Mouse (Mus musculus) cerebral cortex, adult 2 months (tissue): ENCODE data around the gene Ptchd1.

Source experiments
- WGBS: fragments of 180-500 bp; shearing (Covaris S2); methylation state at CpG from one replicate; pipeline ENCODE4 v1.1.7; 2018; 5-methylcytosine and 5-hydroxymethylcytosine counted together

The Ptchd1 gene

GRCm38 (mm10) chrX:155623701-155624281 lies at the start of gene Ptchd1:
TSS of gene Ptchd1 (minus strand) at chrX:155623814.
- WGBS, result 4% methylated on average over 19 of the region's 34 CpGs

- 94% methylated on average over 1 of the region's 1 CpGs for WGBS
These were observed 34.4 kb upstream of the Ptchd1 start for GRCm38 (mm10) chrX:155657971-155658370.

- WGBS, result 94% methylated on average over 3 of the region's 3 CpGs
These were observed 22.4 kb upstream of the Ptchd1 start for GRCm38 (mm10) chrX:155645975-155646374.

- 33% methylated on average over 1 of the region's 1 CpGs for WGBS
These were observed 20.4 kb upstream of the Ptchd1 start for GRCm38 (mm10) chrX:155643975-155644374.

GRCm38 (mm10) chrX:155625671-155626196 lies 2.1 kb upstream of the Ptchd1 start:
- 4% methylated on average over 13 of the region's 13 CpGs for WGBS

- 13% methylated on average over 14 of the region's 15 CpGs for whole genome bisulfite sequencing
These were observed 1.3 kb upstream of the Ptchd1 start for GRCm38 (mm10) chrX:155624895-155625294.

- 3% methylated on average over 19 of the region's 19 CpGs for WGBS
These were observed 777 bp upstream of the Ptchd1 start, which contains the start of gene Gm15155 for GRCm38 (mm10) chrX:155624341-155624841. TSS of gene Gm15155 (plus strand) at chrX:155624741.

DNA sequence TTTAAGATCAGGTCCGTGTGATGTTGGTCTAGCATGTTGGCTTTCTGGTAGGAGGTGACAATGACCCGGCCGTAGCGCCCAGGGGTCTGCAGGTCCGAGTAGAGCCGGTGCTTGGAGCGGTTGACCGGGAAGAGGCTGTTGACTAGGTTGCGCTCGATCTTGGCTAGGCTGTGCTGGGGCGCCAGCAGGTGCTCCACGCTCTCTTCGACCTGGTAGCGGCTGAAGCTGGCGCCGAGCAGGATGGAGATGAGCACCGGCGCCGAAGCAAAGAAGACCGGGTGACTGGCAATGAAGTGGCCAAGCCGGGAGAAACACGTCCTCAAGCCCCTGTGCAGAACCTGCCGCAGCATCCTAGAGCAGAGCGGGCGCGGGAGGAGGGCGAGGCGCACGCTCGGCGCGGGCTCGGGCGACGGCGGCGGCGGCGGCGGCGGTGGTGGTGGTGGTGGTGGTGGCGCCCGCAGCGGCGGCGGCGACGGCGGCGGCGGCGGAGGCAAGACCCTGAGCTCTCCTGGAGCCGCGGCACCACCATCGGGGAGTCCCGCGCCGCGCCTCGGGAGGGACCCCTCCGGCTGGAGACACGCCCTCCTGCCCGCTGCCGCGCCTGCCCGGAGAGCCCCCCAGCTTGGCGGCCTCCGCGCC lies 534 bp downstream of the Ptchd1 start:
- 2% methylated on average over 26 of the region's 69 CpGs for WGBS

GRCm38 (mm10) chrX:155622527-155622926 lies 1.1 kb downstream of the Ptchd1 start:
- 5% methylated on average over 24 of the region's 24 CpGs for WGBS

GRCm38 (mm10) chrX:155601196-155601595 lies 22.4 kb downstream of the Ptchd1 start:
- WGBS, result 53% methylated on average over 2 of the region's 2 CpGs

DNA sequence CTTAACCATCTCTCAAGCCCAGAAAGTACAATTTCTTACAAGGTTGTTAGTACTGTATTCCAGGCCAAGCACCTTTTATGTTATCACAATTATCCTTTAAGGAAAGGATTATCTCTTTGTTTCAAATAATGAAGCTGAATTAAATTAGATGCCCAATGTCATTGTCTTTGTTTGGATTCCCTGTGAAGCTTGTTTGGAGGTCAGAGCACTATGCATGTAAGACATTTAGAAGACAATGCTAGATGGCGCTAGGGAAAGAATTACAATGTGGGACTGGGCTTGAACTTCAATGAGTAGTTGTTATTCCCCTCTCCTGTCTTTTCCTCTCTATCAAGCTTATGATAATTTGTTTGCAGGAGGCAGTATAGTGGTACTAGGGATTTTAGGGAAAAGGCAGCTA lies 28.9 kb downstream of the Ptchd1 start:
- WGBS, result 68% methylated on average over 1 of the region's 1 CpGs

GRCm38 (mm10) chrX:155592467-155592866 lies 31.1 kb downstream of the Ptchd1 start:
- 15% methylated on average over 2 of the region's 2 CpGs for WGBS

GRCm38 (mm10) chrX:155591490-155591889 lies 32.1 kb downstream of the Ptchd1 start:
- 38% methylated on average over 3 of the region's 3 CpGs for WGBS

DNA sequence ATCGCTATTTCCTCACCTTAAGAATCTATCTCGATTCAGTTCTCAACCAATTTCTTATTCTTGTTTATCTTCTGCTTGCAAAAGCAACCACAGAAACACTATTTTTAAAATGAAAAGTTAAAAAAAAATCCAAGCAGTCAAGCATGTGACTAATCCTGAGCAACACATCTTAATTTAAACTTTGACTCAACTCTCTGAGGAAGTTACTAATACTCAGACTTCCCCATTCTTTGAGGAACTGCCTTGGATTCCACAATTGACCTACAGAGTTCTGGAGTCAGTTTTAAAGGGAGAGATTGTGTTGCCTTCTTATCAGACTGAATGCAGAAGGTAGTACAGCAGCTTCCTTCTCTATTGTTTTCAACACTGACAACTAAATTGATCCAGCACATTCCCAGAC lies 39.0 kb downstream of the Ptchd1 start:
- WGBS, result 46% methylated on average over 2 of the region's 2 CpGs
